Mouse (Mus musculus) bone marrow, adult 2 months (tissue): ENCODE measurements around the gene Ahnak. TPM values are rescaled to one million over a fixed set of nuclear protein-coding genes. Genes with fewer than 3 reads are reported as not detected.

ENCODE experiments used
- H3K27ac ChIP-seq: fragments of 200-500 bp; 2 replicates; pipeline ENCODE4 v1.5.1; 2012; ENCODE audit warnings: low read depth, mild to moderate bottlenecking, control low read depth, inconsistent platforms, low read length; ENCODE audit not compliant: control insufficient read depth, poor library complexity, insufficient read depth
- H3K4me1 ChIP-seq: fragments of 200-500 bp; 2 replicates; pipeline ENCODE4 v1.6.1; 2011; ENCODE audit warnings: low read length; ENCODE audit not compliant: control insufficient read depth, insufficient read depth
- H3K4me3 ChIP-seq: fragments of 200-500 bp; replicated peaks from 2 replicates; pipeline ENCODE3; 2011; ENCODE audit warnings: mild to moderate bottlenecking, low read depth, low read length, control low read depth; ENCODE audit not compliant: control insufficient read depth
- CTCF ChIP-seq: fragments of 200-500 bp; IDR thresholded peaks from 2 replicates; pipeline ENCODE4 v1.5.1; 2011; ENCODE audit warnings: low read length, control low read depth; ENCODE audit not compliant: control insufficient read depth, insufficient read depth
- POLR2A ChIP-seq: fragments of 200-500 bp; IDR thresholded peaks from 2 replicates; pipeline ENCODE4 v1.6.1; 2011; ENCODE audit warnings: low read depth, mild to moderate bottlenecking, control low read depth, low read length, borderline replicate concordance; ENCODE audit not compliant: control insufficient read depth
- WGBS: fragments of 180-500 bp; shearing (Covaris S2); methylation state at CpG from one replicate; pipeline ENCODE4 v1.1.7; 2018; 5-methylcytosine and 5-hydroxymethylcytosine counted together
- polyA plus RNA-seq: library from polyadenylated mRNA; stranded (reverse); fragments of >200 nt; gene quantifications from 2 replicates; pipeline ENCODE4 v1.2.4, GENCODE M21; 2011; ENCODE audit warnings: low replicate concordance; ENCODE audit not compliant: missing spikeins, insufficient read depth, insufficient read length

The Ahnak gene
- polyA plus RNA-seq, 1 experiment: 40.1 TPM

DNA sequence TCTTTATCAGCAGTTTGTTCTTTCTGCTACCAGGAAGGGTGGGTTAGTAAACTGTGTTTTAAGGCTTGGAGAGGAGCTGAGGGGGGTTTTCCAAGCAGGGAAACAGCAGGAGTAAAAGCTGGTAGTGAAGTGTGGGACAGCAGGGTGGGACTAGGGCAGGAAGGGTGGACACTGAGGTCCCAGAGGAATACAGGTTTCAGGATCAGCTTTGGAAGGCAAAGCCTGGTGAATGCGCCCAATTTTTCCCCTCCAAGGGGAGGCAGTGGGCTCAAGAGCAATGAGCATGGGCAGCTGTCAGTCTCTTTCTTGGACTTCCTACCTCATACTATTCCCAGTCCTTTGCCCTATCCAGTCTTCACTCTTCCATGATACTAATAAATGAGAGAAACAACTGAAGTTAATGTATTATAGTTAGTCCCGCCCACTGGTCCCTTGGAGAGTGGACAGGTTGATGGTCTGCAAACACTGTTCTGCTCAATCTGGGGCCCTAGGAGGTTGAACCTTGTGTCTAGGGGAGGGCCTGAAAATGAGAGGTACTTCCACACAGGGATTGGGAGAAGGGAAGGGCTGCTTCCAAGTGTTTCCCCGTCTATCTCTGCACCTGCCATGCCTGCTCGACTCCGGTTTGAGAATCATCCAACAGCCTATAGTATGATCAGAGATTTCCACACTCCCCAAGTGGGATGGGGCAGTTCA, 36.6 kb downstream of the Ahnak start:
- no peak overlapping the region for H3K4me3 ChIP-seq
- H3K4me1 ChIP-seq: no peaks in the 10 kb centered on the region; the same call in 1 of the 2 replicates
- no peak overlapping the region for H3K27ac ChIP-seq
- TF ChIP-seq CTCF: no peak
- TF ChIP-seq POLR2A: no peak
- 80% methylated on average over 5 of the region's 5 CpGs for WGBS

GRCm38 (mm10) chr19:9026634-9027033, 37.5 kb downstream of the Ahnak start:
- 56% methylated on average over 4 of the region's 4 CpGs for WGBS
- no peak overlapping the region for H3K27ac ChIP-seq
- H3K4me3 ChIP-seq: no peak overlapping the region
- no peak for TF ChIP-seq POLR2A
- TF ChIP-seq CTCF: no peak
- H3K4me1 ChIP-seq: no peaks in the 10 kb centered on the region; the same call in 1 of the 2 replicates

DNA sequence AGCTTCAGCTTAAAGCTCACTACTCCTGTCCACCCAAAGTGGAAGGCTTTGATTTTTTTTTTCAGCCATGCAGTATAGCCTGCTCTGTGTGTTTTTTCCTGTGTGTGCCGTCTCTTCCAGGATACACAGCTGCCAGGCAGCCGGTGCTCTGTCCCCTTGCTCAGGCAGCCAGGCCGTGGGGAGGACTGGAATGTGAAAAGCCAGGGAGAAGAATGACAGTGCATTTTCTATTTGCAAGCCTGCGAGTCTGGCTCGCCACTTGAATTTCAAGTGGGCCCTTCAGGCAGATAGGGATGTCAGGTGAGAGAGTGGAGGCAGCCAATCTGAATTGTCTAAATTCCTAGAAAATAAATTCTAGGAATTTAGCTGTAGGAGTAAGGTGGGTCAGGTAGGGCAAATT, 38.7 kb downstream of the Ahnak start:
- TF ChIP-seq POLR2A (no peak), CTCF (no peak)
- Histone ChIP-seq H3K4me3 (no peak overlapping the region), H3K4me1 (no peaks in the 10 kb centered on the region; the same call in 1 of the 2 replicates), H3K27ac (no peak overlapping the region)
- WGBS: 61% methylated on average over 5 of the region's 5 CpGs

- Histone ChIP-seq H3K27ac (no peak overlapping the region), H3K4me1 (no peaks in the 10 kb centered on the region; the same call in 1 of the 2 replicates), H3K4me3 (no peak overlapping the region)
- TF ChIP-seq POLR2A (no peak), CTCF (no peak)
- 73% methylated on average over 3 of the region's 3 CpGs for WGBS
Measured at GRCm38 (mm10) chr19:9028375-9028774, 39.3 kb downstream of the Ahnak start.

- WGBS: 75% methylated on average over 2 of the region's 2 CpGs
- Histone ChIP-seq H3K4me3 (no peak overlapping the region), H3K4me1 (no peaks in the 10 kb centered on the region; the same call in 1 of the 2 replicates), H3K27ac (no peak overlapping the region)
- TF ChIP-seq CTCF (no peak), POLR2A (no peak)
Measured at GRCm38 (mm10) chr19:9029640-9030262, 40.7 kb downstream of the Ahnak start.

DNA sequence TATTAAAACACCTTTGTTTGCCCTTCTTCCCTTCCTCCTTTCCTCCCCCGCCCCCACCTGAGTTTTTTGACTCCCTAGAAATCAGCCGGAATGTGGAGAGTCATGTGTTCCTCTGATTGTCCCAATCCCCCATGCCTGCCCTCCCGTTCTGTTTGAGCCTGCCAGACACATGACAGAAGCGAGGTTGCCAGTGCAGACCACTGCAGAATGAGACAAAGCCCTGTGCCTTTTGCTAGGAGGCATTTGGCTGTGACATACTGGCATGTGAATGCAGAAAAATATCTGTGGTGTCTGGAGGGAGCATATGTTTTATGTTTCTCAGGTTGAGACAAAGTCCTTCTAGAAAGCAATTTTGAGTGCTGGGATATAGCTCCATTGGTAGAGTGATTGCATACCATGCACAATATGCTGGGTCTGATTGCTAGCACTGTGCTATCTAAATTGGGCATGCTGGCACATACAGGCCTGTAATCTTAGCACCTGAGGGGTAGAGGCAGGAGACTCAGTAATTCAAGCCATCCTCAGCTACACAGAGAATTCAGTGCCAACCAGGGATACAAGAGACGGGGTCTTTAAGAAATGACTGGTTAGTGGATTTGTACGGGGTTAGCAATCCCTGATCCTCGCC, 43.5 kb downstream of the Ahnak start:
- WGBS: 75% methylated on average over 7 of the region's 7 CpGs
- no peaks in the 10 kb centered on the region; the same call in 1 of the 2 replicates for H3K4me1 ChIP-seq

DNA sequence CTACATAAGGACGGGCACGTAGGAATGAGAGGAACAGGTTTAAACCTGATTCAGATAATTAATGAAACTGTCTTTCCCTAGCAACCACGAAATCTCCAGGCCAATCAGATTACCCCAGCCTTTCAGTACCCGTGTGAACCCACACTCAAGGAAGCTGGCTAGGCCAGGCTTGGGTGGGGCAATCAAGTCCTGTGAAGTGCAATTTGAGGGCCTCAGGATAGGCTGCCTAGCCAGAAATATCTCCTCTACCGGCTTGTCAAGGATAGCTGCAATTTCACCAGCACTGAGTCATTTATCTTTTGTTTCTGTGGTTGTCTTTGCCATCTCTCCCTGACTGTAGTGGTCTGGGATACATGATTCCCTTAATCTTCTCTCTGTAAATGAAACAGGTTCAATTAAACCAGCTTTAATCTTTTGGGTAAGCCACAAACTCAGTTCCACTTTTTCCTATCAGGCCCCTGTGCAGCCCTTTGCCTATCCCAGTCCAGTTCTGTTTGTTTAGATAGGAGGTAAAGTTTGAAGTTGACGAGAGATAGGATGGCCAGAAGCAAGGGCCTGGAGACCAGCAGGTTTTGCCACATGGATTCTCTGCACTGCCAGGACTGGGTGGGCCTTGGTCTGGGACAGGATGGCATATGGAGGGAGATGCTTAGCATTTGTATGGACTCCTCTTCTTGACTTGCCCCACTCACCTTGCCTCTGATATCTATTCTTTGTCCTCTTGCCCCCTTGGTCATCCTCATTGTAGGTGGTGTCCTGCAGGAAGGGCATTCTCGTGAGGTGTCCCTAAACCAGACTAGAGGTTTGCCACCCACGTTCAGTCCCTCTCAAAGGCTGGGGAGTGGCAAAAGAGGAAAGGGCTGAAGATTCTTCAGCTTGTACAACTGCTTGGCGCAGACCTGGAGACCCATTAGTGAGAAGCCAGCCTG, 44.6 kb downstream of the Ahnak start:
- Histone ChIP-seq H3K27ac (no peak overlapping the region), H3K4me3 (no peak overlapping the region), H3K4me1 (no peaks in the 10 kb centered on the region; the same call in 1 of the 2 replicates)
- 42% methylated on average over 9 of the region's 9 CpGs for WGBS
- no peak for TF ChIP-seq POLR2A
- TF ChIP-seq CTCF: no peak

More for the DNA sequence above, 43.5 kb downstream of the Ahnak start:
- H3K27ac ChIP-seq: no peak overlapping the region
- no peak overlapping the region for H3K4me3 ChIP-seq
- TF ChIP-seq POLR2A (no peak), CTCF (no peak)
